Mouse (Mus musculus): ENCODE results near the gene Hspg2. TPM values are rescaled to one million over a fixed set of nuclear protein-coding genes. Genes with fewer than 3 reads are reported as not detected.
A peak's percentile ranks its signal among the peaks of the same experiment; 100 is the strongest.

Hspg2 gene
- total RNA-seq, 2 experiments from 2014 or later = 249 to 297 TPM

GRCm38 (mm10) chr4:137476761-137477237 lies 8.2 kb downstream of the Hspg2 start:
- DNase-seq (ENCODE audit: low spot score) = peak; percentile 76
- intact Hi-C loops (cut with DNase I) = no loop called here

- DNase-seq (ENCODE audit: low spot score) = no peak
- intact Hi-C loops (cut with DNase I) = no loop called here
Observed at GRCm38 (mm10) chr4:137477611-137478010, 9.0 kb downstream of the Hspg2 start.

- intact Hi-C loops (cut with DNase I) = no loop called here
- DNase-seq (ENCODE audit: low spot score) = peak; percentile 58
Observed at GRCm38 (mm10) chr4:137478306-137478705, 9.7 kb downstream of the Hspg2 start.

- DNase-seq (ENCODE audit: low spot score) = no peak
- intact Hi-C loops (cut with DNase I) = no loop called here
Observed at GRCm38 (mm10) chr4:137479757-137480156, 11.2 kb downstream of the Hspg2 start.

GRCm38 (mm10) chr4:137480191-137480992 lies 11.8 kb downstream of the Hspg2 start:
- no peak for DNase-seq (ENCODE audit: low spot score)
- intact Hi-C loops (cut with DNase I) = no loop called here

GRCm38 (mm10) chr4:137480993-137481340 lies 12.4 kb downstream of the Hspg2 start:
- no peak for DNase-seq (ENCODE audit: low spot score)
- intact Hi-C loops (cut with DNase I) = no loop called here

GRCm38 (mm10) chr4:137481381-137482030 lies 12.9 kb downstream of the Hspg2 start:
- intact Hi-C loops (cut with DNase I) = no loop called here

GRCm38 (mm10) chr4:137483871-137484270 lies 15.3 kb downstream of the Hspg2 start:
- intact Hi-C loops (cut with DNase I) = loop anchor here (2.0 kb wide), 1 partner anchor 15 kb away; no protein-coding TSS in a partner anchor
- DNase-seq (ENCODE audit: low spot score) = no peak

More at GRCm38 (mm10) chr4:137481381-137482030, 12.9 kb downstream of the Hspg2 start:
- DNase-seq (ENCODE audit: low spot score) = no peak

GRCm38 (mm10) chr4:137484586-137484985 lies 16.0 kb downstream of the Hspg2 start:
- intact Hi-C loops (cut with DNase I) = loop anchor here (2.0 kb wide), 1 partner anchor 14 kb away; no protein-coding TSS in a partner anchor
- no peak for DNase-seq (ENCODE audit: low spot score)

- no peak for DNase-seq (ENCODE audit: low spot score)
- intact Hi-C loops (cut with DNase I) = loop anchor here (2.0 kb wide), 1 partner anchor 13 kb away; no protein-coding TSS in a partner anchor
Observed at GRCm38 (mm10) chr4:137485258-137485960, 16.8 kb downstream of the Hspg2 start.

GRCm38 (mm10) chr4:137486081-137487014 lies 17.8 kb downstream of the Hspg2 start:
- no peak for DNase-seq (ENCODE audit: low spot score)
- intact Hi-C loops (cut with DNase I) = no loop called here

- intact Hi-C loops (cut with DNase I) = no loop called here
- peak; percentile 87 for DNase-seq (ENCODE audit: low spot score)
Observed at GRCm38 (mm10) chr4:137487286-137488000, 18.9 kb downstream of the Hspg2 start.

GRCm38 (mm10) chr4:137488038-137488437 lies 19.5 kb downstream of the Hspg2 start:
- DNase-seq (ENCODE audit: low spot score) = no peak
- intact Hi-C loops (cut with DNase I) = loop anchor here (2.0 kb wide), 1 partner anchor 19 kb away; the partner anchor contains the start of gene Hspg2

- intact Hi-C loops (cut with DNase I) = loop anchor here (2.0 kb wide), 1 partner anchor 20 kb away; the partner anchor contains the start of gene Hspg2
- peak; percentile 81 for DNase-seq (ENCODE audit: low spot score)
Observed at GRCm38 (mm10) chr4:137488571-137489303, 20.2 kb downstream of the Hspg2 start.

- intact Hi-C loops (cut with DNase I) = loop anchor here (2.0 kb wide), 1 partner anchor 21 kb away; the partner anchor contains the start of gene Hspg2
- peak; percentile 68 for DNase-seq (ENCODE audit: low spot score)
Observed at GRCm38 (mm10) chr4:137489996-137490395, 21.4 kb downstream of the Hspg2 start.

GRCm38 (mm10) chr4:137492563-137492962 lies 24.0 kb downstream of the Hspg2 start:
- intact Hi-C loops (cut with DNase I) = no loop called here
- no peak for DNase-seq (ENCODE audit: low spot score)

- intact Hi-C loops (cut with DNase I) = no loop called here
- DNase-seq (ENCODE audit: low spot score) = no peak
Observed at GRCm38 (mm10) chr4:137493187-137493586, 24.6 kb downstream of the Hspg2 start.
